Mouse (Mus musculus) heart, adult 2 months (tissue): ENCODE measurements around the gene Caskin2.

Experiments
- CTCF ChIP-seq: fragments of 200-600 bp; IDR thresholded peaks from 2 replicates; pipeline ENCODE4 v1.8.1; 2022; ENCODE audit warnings: antibody characterized with exemption, mild to moderate bottlenecking, moderate library complexity
- EP300 ChIP-seq: fragments of 200-500 bp; IDR thresholded peaks from 2 replicates; pipeline ENCODE4 v1.6.1; 2011; ENCODE audit warnings: low read depth, low read length, control low read depth; ENCODE audit not compliant: insufficient read depth
- POLR2A ChIP-seq: fragments of 200-500 bp; IDR thresholded peaks from 2 replicates; pipeline ENCODE4 v1.6.1; 2011; ENCODE audit warnings: mild to moderate bottlenecking, low read depth, low read length, control low read depth; ENCODE audit not compliant: insufficient read depth

GRCm38 (mm10) chr11:115843891-115844239 is 30.4 kb upstream of the Caskin2 start:
- TF ChIP-seq CTCF (no peak), EP300 (no peak), POLR2A (no peak)
